Mouse (Mus musculus) urinary bladder, adult 18-20 months (tissue): ENCODE measurements at regions not wholly inside any gene's neighbourhood (a gene's known extent, or its start where the extent isn't known, plus 50 kb on each side); places are given as distances from the start of the nearest gene placed in this dataset.

ENCODE experiments used
- DNase-seq, 2 experiments: peaks; one replicate each; pipeline ENCODE4 v3.0.0; 2022; ENCODE audit warnings: low spot score in 2 of 2, mixed read lengths in 2 of 2

DNA sequence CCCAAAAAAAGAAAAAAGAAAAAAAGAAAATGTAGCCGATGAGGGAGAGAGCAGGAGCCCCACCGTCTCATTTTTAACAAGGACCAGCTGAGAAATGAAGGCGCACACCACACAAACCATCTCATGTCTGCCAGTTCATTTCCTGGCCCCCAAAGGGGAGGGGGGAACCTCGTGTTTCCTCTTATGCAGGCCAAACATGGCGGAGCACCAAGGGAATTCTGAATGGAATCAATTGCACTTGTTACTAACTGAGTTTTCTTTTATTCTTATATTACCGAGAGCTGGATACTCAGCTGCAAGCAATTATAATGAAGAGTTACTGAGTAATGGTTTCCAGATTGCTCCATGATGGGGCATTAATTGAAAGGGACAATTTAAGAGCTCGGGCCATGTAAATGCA lies 348.5 kb upstream of the Npvf start:
- DNase-seq = no peak

DNA sequence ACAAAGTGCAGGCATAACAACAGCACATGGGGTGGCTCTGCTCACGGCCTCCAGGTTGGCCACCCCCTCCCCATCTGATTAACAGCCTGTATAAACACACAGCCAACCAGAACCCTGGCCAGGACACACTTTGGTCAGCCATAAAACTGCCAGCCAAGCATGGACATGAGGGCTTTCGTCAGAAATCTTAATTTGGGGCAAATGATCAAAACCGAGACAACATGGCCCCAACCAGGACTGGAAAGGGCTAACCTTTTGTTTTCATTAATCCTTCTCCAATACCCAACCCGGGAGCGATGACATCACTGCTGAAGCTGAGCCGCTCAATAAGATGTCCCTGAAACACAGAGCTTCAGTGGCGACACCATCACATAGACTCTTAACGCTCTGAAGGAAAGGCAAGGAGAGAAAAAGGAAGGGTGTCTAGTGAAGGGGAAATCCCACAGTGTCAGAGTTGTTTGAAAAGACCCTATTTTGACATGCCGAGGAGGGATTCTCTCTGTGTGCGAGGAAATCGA lies 351.9 kb upstream of the Npvf start:
- no peak for DNase-seq

DNA sequence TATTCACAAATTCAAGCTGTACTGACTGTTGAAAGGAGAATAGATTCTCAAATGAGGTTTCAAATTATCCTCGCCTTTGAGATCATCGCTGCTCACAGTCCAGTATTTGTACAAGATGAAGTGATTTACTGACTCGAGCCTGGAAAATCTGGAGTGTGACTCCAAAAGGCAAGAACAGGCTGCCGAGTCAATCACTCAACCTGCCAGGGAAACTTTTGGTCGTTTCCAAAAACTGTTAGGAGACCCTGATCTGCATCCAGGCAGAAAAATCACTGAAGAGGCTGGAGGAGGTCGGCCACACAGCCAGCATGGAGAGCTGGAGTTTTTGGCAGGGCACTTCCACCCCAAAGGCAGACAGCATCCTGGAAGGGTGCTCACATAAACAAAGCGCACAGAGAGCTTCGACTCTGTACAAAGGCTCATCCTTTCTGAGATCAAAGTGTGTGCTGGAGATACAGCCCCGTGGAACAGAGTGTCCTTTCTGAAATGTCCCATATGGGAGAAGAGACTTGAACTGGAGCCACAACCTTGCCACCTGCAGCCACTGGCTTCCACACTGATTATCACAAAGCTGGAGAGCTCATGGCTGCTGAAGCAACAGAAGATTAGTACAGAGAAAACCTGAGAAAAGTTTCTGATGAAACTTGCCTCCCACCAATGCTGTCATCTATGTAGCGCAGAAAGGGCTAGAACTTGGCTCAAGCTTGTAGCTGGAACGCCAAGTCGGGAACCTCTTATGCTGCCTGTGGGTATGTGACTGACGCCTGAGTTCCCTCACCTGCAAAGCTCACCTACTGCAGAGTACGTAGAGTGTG lies 355.5 kb upstream of the Npvf start:
- no peak for DNase-seq

DNA sequence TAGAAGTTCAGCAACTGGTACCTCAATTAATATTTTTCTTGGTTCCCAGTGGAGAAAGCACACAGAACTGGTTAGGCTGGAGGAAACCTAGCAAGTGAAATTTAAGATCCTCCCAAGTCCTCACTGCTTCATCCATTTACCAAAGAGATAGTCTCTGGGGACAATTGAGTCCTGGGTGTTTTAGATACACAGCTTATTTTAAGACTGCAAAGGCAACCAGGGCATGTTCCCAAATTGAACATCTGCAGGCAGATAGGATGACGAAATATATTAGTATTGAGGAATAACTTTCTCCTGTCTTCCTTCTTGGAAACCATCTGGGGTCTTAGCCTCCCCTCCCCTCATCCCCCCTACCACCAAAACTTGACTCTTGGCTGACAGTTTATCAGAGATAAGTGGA lies 356.3 kb upstream of the Npvf start:
- DNase-seq = no peak

DNA sequence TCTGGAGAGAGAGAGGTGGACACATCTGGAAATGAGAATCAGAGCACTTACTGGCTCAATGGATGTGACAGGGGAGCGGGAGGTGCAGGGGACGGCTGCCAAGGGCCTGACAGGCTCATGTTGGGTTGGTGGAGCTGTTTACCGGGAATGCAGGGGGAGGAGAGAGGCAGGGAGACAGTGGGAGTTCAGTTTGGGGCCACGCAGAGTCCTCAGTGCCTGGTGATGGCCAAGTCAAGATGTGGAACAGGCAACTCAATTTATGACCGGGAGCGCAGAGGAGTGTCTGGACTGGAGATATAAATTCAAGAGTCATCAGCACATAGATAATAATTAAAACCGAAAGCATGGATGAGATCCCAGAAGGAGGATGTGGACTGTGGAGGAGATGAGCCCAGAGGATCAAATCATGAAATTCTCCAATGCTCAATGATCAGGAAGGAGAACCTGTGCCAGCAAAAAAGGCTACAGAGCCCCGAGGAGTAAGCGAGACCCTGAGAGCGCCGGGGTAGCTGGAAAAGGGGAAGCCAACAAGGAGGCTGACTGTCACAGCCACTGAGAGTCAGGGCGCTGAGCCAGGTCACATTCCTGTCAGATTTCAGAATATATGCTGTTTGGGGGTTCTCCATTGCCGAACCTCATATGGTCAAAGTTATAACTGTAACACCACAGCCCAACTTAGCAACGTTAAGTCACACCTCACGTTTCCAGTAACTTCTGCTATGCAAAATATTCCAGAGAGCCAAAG lies 358.0 kb upstream of the Npvf start:
- DNase-seq = no peak

DNA sequence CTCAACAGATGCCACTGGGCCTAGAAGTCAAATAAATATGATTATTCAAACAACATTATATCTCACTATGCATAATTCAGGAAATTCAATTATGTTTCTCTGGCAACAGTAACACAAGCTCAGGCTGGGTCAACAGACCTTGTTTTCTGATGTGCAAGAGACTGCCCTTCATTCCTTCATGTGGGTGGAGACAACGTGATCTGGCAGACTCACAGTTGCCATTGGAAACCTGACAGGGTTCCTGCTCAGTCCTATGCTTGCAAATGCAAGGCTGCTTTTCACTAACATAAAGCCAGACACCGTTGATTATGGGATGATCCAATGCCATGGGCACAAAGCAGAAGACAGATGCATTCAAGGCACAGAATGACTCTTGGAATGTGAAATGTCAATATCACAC lies 361.5 kb upstream of the Npvf start:
- DNase-seq = no peak

DNA sequence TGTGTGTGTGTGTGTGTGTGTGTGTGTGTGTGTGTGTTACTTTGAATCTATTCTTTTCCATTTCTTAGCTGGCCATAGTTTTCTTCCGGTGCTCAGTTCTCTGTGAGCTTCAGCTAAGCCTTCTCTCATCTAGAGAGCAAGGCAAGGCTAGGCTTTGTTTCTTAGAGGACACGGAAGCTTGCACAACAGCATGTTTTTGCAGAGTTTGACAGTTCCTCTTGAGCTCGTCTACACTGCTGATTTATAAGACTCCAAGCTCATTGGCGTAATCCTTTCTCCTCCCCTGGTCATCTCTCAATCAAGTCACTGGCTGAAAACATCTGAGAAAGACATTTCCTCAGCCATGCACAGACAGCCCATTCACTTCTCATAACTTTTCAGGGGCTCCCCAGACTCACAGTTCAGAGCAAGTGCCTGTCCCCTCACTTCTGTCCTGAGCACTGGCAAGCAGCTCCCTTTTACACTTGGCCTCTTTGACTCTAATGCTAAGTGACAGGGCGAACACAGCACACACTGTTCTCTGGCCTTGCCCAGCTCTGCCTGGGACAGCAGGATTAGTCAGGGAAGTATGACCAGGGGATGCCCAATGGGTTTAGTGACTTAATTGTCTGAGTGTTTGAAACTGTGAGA lies 362.3 kb upstream of the Npvf start:
- DNase-seq = no peak

DNA sequence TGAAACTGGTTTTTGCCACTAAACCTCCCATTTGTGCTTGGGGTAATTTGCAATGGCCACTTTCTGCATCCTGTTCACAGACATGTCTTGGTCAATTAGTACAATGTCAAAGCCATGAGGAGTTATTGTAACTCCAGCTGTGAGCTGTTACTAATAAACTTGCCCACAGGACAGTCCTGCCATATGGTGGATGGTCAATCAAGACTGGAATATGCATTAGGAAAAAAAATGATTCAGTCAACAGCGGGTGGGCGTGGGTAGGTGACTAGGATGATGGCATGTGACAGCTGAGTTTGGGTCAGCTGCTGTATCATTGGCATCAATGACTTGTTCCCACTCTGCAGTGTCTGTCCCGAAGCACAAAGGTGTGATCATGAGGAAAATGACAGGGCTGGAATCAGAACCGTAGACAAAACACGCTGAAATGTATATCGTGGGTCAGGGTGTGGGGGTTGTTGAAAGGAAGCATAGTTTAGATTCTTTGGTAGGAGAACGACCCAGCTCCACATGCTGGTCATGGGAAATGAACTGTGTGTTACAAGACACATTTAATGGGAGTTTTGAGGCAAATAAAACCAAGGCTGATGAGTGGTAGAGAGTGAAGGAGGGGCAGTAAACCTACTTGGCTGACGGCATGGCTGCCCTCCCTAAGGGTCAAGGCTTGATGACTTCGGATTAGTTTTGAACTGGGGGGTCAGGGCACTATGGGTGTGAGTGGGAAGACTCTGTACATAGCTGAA lies 363.2 kb upstream of the Npvf start:
- no peak for DNase-seq

DNA sequence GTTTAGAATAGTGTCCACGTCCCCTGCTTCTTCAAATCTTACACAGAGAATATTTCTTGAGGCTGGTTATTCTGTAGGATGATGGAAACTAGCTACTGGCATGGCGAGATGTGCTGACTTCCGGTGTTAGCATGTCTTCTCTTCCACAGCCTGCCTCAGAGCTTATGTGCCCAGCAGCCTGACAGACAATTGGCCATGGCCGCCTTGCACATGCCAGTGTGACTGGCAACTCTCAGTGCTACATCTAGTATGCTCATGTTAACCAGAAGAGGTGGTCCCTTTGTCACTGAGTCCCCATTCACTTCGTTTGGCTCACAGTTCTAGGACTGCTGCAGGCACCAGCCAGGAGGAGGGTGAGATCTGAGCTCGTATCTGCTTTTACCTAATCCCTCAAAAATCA lies 367.0 kb upstream of the Npvf start:
- DNase-seq = no peak

DNA sequence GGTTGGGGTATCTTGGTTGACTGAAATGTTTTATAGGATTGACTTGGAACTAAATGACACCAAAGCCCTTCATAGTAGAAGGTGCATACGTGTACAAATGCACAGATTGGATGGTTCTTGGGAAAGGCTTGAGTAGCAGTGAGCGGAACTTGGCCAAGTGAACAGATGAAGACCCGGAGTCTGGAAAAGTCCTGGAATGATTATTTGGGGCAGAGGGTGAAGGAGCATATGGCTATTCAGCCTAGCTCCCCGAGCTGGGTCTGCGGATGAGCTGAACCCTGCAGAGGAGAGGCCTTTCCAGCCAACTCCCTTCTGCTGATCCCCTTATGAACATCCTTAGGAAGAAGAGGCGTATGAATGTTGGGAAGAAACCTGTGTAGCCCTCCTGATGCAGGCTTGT lies 369.1 kb upstream of the Npvf start:
- no peak for DNase-seq

DNA sequence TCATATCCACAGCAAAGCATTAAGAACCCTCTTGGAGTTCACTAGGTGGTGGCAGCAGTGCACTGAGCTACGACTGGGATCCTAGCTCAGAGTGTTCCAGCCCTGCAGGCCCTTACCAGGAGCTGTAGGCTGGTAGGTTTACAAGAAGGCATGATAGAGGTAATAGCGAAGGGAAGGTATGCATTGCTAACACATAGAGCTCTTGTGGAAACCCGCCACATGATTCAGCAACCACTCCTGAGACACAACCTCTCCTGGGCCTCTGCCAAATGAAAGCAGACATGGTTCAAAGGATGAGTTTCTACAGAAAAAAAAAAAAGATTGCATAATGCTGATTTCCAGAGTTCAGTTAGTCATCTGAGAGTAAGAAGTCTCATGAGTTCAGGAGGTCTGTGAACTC lies 370.5 kb upstream of the Npvf start:
- no peak for DNase-seq

DNA sequence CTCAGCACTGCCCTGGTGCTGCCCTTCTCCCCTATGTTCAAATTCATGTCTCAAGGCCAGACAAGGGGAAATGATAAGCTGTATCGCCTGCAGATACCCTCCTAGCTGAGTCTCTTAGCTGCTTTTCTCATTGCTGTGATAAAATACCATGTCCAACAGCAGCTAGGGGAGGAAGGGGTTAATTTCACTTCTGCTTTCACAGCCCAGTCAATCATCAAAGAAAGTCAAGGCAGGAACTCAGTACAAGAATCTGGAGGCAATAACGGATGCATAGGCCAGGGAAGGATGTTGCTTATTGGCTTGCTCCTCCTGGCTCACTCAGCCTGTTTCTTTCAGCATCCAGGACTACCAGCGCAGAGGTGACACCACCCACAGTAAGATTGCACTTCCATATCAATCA lies 371.2 kb upstream of the Npvf start:
- no peak for DNase-seq

DNA sequence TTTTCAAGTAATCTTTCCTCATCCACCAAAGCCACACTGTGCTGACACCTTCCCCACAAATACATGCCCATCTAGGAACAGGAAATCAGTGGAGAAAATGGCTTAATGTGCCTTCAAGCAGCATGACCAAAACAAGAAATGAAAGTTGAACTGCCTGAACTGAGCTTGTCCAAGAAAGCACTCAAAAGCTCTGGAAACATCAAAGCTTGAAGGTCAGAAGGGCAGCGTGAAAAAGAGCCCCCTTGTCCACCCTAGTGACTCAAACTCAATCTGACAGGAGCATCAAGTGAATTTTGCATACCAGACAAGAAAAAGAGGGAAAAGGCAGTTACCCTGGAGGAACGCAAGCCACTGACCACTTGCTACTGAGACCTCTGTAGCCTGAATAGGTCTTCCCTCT lies 373.1 kb upstream of the Npvf start:
- DNase-seq = no peak

DNA sequence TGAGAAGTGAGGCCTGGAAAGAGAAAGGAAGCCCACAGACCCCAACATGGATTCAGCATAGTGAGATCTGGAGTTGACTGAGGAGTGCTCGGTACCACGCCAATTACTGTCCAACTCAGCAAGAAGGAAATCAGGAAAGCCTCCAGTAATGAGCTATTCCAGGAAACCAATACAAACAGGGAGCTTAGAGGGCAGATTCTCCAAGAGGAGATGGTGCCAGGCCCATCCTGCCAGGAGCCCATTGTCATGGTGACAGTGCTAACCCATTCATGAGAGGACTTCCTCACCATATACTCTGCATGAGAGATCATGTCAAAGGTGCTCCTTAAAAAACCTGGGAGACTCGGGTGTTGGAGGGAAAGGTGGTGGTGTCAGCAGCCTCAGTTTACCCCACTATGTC lies 375.3 kb upstream of the Npvf start:
- DNase-seq = no peak

DNA sequence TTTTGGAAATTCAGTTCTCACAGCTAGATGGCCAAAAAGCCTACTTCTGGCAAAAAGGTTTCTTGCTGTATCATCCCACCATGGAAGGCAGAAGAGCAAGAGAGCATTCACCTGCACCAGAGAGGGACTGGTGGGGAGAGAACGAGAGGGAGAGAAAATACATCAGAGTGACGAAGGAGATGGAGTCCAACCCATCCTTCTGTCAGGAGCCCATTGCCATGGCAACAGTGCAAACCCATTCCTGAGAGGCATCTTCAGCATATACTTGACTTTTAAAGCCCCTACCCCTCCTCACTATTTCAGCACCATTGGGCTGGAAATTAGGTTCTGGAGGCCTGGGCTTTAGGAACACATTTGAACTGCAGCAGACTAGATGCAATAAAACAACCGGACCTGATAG lies 375.7 kb upstream of the Npvf start:
- no peak for DNase-seq

DNA sequence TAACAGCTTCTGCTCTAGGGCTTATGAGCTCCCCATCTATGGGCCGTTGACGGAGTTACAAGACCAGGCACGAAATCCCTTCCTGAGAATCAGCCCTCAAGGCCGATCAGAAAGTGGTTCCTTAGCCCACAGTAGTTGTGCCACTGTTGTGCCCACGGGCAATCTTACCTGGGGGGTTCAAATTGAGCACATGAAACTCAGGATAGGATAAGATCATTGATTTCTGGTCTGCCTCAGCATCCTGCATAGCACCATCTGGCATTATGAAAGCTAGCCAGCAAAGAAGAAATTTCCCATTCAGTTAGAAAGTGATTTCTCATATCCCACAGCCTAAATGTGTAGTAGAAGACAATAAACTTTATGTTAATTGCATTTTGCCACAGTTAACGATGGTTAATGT lies 379.6 kb upstream of the Npvf start:
- no peak for DNase-seq

DNA sequence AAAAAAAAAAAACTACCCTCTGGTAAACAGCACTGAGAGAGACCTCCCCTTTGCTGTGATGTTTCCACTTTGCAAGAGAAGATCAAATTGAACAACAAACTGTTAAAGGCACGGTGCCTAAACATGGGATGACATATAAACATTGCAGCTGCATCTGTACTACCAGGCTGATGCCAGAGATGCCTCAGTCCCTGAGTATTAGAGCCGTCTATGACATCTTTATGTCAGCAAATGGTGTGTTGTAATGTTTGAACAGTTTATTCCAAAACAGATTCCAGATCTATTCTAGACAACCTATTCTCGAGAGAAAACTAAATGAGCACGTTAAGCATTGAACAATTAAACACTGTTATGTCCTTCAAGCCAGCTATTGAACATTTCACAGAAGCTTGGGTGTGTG lies 381.8 kb upstream of the Npvf start:
- no peak for DNase-seq

DNA sequence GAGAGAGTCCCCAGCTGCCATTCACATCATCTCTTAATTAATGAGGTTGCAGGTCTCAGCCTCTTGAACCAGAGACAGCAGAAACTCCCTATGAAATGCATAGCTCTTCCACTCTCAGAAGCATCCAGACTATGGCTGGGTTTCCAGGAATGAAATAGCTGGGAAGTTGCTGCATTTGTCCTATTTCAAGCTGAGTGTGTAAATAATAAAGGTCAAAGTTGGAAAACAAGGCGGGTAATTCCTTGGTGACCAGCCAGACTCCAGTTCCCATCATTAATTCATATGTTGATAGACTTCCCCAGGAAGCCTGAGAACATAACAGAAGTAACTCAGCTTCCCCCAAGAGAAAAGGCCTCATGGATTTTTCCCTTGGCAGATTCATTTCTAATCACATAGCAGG lies 382.3 kb upstream of the Npvf start:
- DNase-seq = no peak

DNA sequence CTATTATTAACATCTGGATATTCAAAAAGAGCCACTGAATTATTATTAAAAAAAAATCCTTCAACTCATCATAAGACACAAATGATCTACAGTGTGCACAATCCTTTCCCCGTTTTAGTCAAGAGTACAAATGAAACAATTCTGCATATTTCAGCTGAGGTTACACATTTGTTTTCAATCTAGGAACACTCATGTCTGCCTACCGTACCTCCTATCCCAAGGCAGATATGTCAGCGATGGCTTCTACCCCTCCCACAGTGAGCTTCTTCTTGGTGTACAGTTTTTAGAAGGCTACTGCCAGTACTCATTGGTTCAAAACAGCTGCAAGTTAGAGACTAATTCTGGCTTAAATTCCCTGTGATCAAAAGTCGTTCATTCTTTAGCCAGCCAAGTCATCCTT lies 382.7 kb upstream of the Npvf start:
- DNase-seq = no peak

DNA sequence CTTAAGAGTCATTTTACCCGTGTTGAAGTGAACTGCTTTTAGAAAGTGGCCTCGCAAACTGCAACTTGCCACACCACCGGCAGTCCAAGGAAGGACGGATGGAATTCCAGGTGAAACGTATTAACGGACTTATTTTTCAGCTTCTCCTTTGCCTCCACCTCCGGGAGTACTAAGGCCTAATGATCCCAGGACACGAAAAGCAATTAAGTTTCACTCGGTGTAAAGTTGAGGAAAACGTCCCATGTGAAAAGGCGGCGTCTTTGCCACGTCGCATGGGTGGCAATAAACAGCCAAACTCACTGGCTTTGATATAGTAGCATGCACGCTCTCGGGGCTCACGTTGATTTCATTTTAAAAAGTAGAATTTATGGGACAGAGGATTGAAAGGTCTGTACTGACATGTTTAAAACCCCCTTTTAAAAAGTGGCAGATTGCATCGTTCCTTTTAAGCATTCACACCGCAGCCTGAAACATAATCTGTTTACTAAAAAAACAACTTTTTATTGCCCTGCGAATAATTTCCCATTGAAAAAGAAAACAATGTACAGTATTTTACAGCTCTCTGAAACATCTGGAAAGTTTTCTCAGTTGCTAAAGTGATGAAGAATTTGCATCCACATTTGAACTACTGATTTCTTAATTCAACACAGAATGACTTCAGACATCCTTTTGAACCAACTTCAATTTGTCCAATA lies 385.4 kb upstream of the Npvf start:
- no peak for DNase-seq

DNA sequence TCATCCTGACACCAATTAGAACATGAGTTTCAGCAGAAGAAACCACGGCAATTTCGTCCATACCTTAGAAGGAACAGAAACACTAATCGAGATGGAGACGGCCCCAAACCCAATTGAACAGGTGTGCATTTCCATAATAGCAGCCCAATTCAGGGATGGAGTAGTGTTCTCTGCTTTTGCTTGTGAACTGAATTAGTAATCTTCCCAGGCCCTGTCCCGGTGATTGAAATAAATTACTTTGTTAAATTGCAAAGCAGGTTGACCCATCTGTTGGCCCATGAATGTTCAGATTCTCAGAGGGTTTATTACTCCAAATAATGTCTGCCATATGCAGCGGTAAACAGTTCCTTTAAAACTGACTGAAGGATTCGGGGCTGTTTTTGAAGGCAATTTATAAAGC lies 388.5 kb upstream of the Nfe2l3 start:
- no peak for DNase-seq

DNA sequence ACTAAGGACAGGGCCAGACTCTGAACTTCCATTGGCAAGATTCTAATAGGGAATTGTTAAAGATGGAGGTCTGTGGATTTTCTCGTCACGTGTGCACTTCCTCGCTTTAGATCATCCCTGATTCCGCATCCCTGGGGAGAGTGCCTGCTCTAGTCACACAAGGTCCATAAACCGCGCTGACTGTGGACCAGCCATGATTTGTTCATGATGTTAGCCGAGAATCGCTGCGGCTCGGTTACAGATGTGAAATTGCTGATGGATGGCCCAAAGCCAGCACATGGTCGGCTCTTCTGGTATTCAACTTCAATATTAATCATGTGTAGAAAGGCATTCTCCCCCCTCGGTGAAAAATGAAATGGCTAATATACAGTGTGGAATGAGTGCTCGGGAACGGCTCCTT lies 387.6 kb upstream of the Nfe2l3 start:
- no peak for DNase-seq
